Mouse (Mus musculus): ENCODE data around the gene Myog.

DNA sequence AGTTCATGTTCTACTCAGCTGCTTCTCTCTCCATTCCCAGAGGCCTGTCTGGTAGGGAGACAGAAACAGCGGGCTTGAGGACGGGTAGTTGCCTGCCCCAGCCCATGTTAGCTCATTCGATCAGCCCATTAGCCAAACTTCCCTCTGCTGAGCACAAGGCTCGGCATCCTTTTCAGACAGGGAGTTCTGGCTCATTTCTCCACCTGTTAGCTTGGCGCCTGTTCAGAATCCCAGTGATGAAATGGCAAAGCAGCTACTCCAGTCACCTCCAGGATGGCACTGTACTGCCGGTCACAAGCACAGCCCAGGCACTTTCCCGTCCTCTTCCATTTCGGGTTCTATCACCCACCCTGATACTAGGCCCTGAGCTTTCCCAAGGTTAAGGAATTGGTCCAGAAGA, 7.5 kb downstream of the Myog start:
- TF ChIP-seq CTCF (IDR thresholded peaks at IDR 0.05; ENCODE audit: low read depth, low read length) (no peak), GATA2 (IDR thresholded peaks at IDR 0.05; ENCODE audit: borderline replicate concordance, low read depth, low read length) (no peak), GATA1 (IDR thresholded peaks at IDR 0.05; ENCODE audit: borderline replicate concordance, low read length) (no peak), TAL1 (conservative IDR thresholded peaks at IDR 0.05; ENCODE audit: low read depth, low read length) (no peak), POLR2AphosphoS5 (IDR thresholded peaks at IDR 0.05; ENCODE audit: insufficient replicate concordance, low read depth, low read length) (no peak)

All from G1E (cell line).